Mouse (Mus musculus): Measurements from ENCODE around the gene Tescl. TPM values are rescaled to one million over a fixed set of nuclear protein-coding genes. Genes with fewer than 3 reads are reported as not detected.

The Tescl gene
- total RNA-seq, 2 experiments from 2014 or later = 0.32 to 0.33 TPM

GRCm38 (mm10) chr7:24361001-24361400 lies 27.3 kb upstream of the Tescl start:
- no peak for DNase-seq

DNA sequence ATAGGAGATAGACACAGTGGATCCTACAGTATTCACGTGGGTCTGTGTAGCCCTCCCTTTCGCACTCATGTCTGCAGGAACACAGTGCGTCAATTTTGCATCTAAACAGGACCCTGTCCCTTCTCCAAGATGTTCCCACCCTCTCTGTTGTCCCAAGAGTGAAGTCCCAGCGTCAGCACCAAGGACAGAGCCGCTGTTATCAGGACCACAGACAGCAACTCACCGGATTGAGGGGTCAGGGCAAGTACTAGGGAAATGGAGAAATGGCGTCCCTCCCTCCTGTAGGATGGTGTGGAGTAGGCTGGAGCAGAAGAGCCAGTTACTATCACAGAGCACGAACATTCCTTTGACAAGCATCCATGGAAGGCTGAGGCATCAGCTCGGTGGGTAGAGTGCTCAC lies 25.5 kb upstream of the Tescl start:
- DNase-seq = peak; percentile 62

GRCm38 (mm10) chr7:24357899-24358298 lies 24.2 kb upstream of the Tescl start:
- DNase-seq = no peak

GRCm38 (mm10) chr7:24356081-24356480 lies 22.3 kb upstream of the Tescl start:
- no peak for DNase-seq

GRCm38 (mm10) chr7:24355646-24356045 lies 21.9 kb upstream of the Tescl start:
- no peak for DNase-seq

GRCm38 (mm10) chr7:24348896-24349295 lies 15.2 kb upstream of the Tescl start, which contains the start of gene Lypd5:
TSS of gene Lypd5 (plus strand) at chr7:24349196.
- no peak for DNase-seq

DNA sequence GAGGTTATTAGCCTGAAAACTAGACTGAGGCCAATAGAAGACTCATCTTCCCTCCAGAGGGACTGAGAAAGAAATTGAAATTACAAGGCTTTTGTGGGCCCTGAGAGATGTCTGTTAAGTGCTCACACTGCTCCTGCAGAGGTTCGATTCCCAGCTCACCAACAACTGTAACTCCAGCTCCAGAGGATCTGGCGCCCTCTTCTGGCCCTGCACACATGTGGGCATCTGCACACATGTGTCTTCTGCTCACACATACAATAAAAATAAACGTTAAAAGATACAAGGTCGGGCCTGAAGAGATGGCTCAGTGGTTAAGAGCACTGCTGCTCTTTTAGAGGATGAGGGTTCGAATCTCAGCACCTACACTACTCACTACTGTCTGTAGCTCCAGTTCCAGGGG lies 12.7 kb upstream of the Tescl start:
- no peak for DNase-seq

DNA sequence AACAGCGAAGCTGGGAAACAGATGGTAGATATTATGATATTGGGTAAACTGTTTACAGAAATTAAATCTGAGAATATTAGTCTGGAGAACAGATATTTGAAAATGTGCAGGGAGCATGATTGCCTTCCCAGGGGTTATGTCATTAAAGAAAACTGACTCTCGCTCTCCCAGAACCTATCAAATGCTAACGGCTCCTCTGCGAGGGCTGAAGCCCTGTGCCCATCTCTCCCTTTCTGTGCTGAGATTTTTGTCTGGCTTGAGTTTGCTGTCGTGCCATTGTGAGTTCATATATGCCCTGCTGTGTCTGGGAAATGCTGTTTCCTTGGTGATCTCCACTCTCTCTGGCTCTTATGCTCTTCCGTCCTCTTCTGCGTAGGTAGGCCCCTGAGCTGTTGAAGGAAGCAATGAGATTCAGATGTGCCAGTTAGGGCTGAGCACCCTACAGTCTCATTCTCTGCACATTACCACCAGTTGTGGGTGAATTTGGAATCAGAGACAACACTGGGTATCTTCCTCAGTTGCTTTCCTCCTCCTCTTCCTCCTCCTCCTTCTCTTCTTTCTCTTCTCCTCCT lies 10.1 kb upstream of the Tescl start:
- no peak for DNase-seq

DNA sequence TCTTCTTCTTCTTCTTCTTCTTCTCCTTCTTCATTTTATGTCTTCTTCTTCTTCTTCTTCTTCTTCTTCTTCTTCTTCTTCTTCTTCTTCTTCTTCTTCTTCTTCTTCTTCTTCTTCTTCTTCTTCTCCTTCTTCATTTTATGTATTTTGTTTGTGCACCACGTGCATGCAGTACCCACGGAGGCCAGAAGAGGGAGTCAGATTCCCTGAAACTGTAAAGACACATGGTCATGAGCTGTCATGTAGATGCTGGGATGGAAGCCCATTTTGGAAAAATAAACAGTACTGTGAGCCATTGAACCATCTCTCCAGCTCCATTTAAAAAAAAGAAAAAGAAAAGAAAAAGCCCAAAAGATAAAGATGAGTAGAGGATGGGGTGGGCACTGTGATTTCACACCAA lies 4.5 kb upstream of the Tescl start:
- DNase-seq = no peak

- DNase-seq = peak; percentile 77
These were observed 2.1 kb upstream of the Tescl start for GRCm38 (mm10) chr7:24335699-24336309.

DNA sequence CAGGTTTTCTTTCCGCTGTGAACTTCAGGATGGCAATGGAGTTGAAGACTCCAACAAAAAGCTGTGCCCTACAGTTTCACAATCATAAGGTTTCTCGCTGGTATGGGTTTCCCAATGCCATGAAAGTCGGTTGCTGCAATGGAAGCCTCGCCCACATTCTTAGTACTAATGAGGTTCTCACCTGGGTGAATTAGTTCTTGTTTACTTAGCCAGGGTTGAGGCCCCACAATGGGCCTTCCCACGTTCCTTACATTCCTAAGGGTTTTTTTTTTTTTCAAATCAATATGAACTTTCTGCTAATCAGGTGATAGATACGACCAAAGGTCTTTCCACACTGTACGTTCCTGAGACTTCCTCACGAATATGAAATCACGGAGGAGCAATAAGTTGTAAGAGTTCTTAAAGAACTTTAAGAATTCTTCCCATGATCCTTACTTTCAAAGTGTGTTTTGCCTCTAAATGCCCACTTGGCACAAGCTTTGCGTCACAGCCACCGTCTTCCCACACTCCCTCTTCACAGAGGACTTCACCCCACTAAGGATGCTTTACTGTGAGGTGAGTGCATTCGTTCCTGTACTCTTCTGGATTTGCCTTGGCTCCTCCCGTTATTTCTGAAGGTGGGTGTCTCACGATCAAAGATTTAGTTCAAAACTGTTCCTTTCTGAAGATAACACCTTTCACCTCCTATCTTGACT lies 6.3 kb downstream of the Tescl start:
- DNase-seq = no peak

GRCm38 (mm10) chr7:24326273-24327135 lies 7.2 kb downstream of the Tescl start:
- no peak for DNase-seq

DNA sequence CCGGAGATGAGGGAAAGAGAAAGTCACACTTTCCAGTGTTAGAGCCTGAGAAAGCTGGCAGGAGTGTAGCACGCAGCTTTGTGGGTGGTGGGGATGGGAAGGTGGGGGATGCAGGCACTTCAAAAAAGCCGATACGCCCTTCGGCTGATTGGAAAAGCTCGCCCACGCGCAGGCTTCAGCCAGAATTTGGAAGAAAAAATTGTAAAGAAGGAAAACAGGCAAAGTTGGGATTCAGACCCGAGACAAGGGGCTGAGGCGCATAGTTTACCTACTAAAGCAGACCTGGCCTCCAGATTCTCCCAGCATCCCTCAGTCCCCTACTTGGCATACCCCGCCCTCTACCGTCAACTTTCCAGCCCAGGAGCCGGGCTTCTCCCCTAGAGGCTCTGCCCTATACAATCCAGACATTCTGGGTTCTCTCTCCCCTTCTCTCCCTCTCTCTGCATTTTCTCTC lies 8.0 kb downstream of the Tescl start:
- no peak for DNase-seq

- DNase-seq = no peak
These were observed 8.5 kb downstream of the Tescl start for GRCm38 (mm10) chr7:24325197-24325596.

GRCm38 (mm10) chr7:24322593-24322992 lies 11.1 kb downstream of the Tescl start:
- no peak for DNase-seq

DNA sequence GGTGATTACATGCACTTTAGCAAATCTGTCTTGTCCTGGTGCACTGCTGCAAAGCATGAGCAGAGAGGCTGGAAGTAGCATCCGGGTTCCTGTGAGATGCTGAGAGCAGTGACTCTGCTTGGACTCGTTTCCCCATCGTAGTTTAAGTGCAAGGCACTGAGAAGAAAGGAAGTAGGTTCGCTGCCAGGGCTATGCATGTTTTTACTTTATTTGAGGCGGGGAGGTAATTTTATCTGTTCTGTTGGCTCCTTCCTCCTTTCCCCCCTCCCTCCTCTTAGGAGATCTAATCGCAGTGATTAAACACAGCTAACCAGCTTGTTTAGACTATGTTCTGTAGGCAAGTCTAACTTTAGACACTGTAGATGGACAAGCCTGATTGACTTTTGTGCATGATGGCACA lies 14.8 kb downstream of the Tescl start:
- DNase-seq = no peak

DNA sequence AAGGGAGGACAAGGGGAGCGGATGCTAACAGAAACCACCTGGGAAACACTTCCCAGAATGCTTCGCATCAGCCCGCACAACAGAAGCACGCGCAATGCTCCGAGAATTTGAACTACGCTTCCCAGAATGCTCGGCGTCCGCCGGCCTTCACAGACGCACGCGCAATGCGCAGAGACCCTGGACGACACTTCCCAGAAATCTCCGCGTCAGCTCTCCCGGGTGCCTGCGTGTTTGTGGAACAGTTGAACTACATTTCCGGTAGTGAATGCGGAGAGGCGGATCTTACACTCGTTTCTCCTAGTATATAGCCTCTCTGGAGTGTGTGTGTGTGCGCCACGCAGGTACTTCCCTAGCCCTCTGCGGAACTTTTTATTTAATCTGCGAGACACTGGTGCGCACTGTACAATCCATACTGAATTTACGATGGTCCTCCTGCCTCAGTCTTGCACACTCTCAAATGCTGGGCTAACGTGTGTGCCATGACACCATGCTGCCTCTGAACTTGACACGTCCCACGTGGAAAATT lies 17.1 kb downstream of the Tescl start, which contains the start of gene Zfp94:
Gene Zfp94, minus strand, starts transcription at position 100 of the 526 bp plus-strand sequence.
- peak; percentile 94 for DNase-seq

- DNase-seq = no peak
These were observed 17.8 kb downstream of the Tescl start for GRCm38 (mm10) chr7:24315726-24316566.

- peak; percentile 24 for DNase-seq
These were observed 32.9 kb downstream of the Tescl start, which contains the start of gene Zfp61 for GRCm38 (mm10) chr7:24300771-24301282. TSS of gene Zfp61 (minus strand) at chr7:24301232.

DNA sequence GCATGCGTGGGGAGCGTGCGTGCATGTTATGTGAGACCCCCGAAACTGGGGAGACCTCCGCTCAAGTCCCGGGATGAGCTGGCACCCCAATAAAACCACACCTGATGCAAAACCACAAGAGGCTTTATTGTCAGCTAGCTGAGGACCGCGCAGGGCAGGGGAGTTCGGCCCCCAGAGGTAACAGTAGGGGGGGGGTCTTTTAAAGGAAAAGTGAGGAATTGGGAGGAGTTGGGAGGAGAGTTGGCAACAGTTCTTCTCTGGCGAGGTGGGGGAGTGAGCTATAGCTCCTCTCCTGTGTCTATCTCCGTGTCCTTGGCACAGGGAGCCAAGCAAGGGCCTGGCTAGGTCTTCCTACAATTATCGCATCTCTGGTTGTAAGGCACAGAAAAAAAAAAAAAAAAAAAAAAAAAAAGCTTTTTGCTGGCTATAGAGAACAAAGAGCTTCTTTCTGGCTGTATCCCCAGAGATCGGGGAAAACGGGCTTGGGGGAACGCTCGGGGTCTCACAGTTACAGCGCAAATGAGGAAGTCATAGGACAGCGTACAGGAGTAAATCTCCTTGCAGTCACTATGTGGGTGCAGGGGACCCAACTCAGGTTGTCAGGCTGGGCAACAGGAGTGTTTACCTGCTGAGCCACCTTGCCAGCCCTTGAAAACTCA lies 33.8 kb downstream of the Tescl start:
- peak; percentile 7 for DNase-seq

Measured in heart, postnatal 4 days (tissue).